Mouse (Mus musculus): ENCODE results near the gene Med21.

DNA sequence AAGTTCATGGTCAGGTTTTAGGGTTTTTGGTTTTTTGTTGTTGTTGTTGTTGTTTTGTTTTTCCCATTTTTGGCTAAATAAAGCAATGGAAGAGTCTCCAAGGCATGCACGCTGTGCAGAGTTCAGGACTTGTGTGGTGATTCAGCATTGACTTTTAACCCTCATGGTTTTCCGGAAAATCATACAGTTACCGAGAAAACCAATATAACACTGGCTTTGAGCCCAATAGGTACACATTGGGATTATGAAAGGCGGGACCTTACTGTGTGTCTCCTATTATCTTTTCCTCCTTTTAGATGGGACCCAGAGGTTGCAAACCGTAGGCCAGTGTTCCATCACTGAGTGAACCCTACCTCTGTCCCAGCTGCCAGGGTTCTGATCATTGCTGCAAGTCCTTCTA lies 22.6 kb downstream of the Med21 start:
- no peak for TF ChIP-seq ZNF384 (IDR thresholded peaks at IDR 0.05; ENCODE audit: low read depth, low read length)
- TF ChIP-seq EP300 (IDR thresholded peaks at IDR 0.05; ENCODE audit: low read length), result no peak

Data from CH12.LX (cell line).